13 mouse cellular contexts compared by ENCODE assay signal in the genomic region with DNA sequence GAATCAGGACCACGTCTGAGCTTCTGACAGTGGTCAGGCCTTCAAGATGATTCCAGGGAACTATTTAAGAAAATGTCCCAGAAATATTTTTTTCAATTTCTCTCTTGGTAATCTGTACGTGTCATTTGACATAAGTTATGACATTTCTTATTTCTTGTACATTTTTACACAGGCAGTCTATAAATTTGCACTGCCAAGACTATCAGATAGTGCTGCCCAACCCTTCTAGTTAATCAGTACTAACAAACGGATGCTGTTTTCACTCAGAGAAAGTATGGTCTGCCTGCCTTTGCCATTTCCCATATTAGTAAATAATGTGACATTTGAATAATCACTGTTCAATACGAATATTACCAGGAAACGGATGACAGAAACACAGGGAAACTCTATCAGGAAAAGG. TPM values are rescaled to one million over a fixed set of nuclear protein-coding genes. Genes with fewer than 3 reads are reported as not detected.
DNase-seq lines count a peak whose midpoint lies in the region; ATAC-seq and TF ChIP-seq lines count a peak whose summit lies in the region.
"Had no signal": no experiment of that assay in that cellular context is flagged by ENCODE, and none has a peak within 500 bp of the region (broad histone marks: within the 10 kb centered on the region; RNA-seq: fewer than 3 reads in every experiment).

No protein-coding gene starts in this region.

- DNase-seq in heart, adult 8-10 months (ENCODE audit: low spot score): no peak
- no peak for DNase-seq in CH12.LX (ENCODE audit: extremely low read depth)
- DNase-seq in liver, postnatal 0 days: no peak
- no peak for DNase-seq in B cell, adult 2 months
- DNase-seq: cerebellum, postnatal 10 days; heart, postnatal 4 days; kidney, postnatal 14 days; left cerebral cortex, postnatal 4 days; right cerebral cortex, postnatal 4 days had no signal

- TF ChIP-seq RAD21 in CH12.LX (IDR thresholded peaks at IDR 0.05; ENCODE audit: low read depth, low read length): no peak

- in situ Hi-C loops in CH12.LX (cut with MboI; ENCODE audit: low pct_ligation_motif_present, low pct_unique_long_range_greater_than_20kb, low sequenced_read_pairs): no loop called here

- no peak for TF ChIP-seq POLR2A in CH12.LX (IDR thresholded peaks at IDR 0.05; ENCODE audit: low read depth, low read length)

- no peak for ATAC-seq in heart, embryonic 13.5 days (ENCODE audit: extremely low read depth, insufficient number of reproducible peaks, low FRiP score, low TSS enrichment)
- no peak for ATAC-seq in forebrain, embryonic 13.5 days
- ATAC-seq in liver, postnatal 0 days: no peak
- ATAC-seq in granulocyte monocyte progenitor cell, adult 5-6 weeks (replicated peaks; ENCODE audit: poor library complexity, severe bottlenecking): no peak
- no peak for ATAC-seq in kidney, embryonic 14.5 days (ENCODE audit: low FRiP score, low TSS enrichment)

- no peaks in the 10 kb centered on the region for H3K27me3 ChIP-seq in heart, embryonic 13.5 days (replicated peaks)
- H3K27me3 ChIP-seq in CH12.LX (replicated peaks): no peaks in the 10 kb centered on the region
- no peaks in the 10 kb centered on the region for H3K27me3 ChIP-seq in forebrain, embryonic 13.5 days
- H3K27me3 ChIP-seq in liver, postnatal 0 days (ENCODE audit: insufficient read depth, low read length): no peaks in the 10 kb centered on the region
- H3K27me3 ChIP-seq in kidney, embryonic 14.5 days (ENCODE audit: control insufficient read depth, insufficient read depth, low read length): no peaks in the 10 kb centered on the region

- no peaks in the 10 kb centered on the region for H3K9me3 ChIP-seq in heart, embryonic 13.5 days
- no peaks in the 10 kb centered on the region for H3K9me3 ChIP-seq in CH12.LX (replicated peaks; ENCODE audit: low read length)
- no peaks in the 10 kb centered on the region for H3K9me3 ChIP-seq in forebrain, embryonic 13.5 days (replicated peaks)
- H3K9me3 ChIP-seq in liver, postnatal 0 days (ENCODE audit: low read length): no peaks in the 10 kb centered on the region
- no peaks in the 10 kb centered on the region for H3K9me3 ChIP-seq in kidney, embryonic 14.5 days (ENCODE audit: control insufficient read depth, low read length)

- dilution Hi-C loops in CH12.LX (cut with MboI; ENCODE audit: extremely low pct_ligation_motif_present, extremely low pct_unique_long_range_greater_than_20kb, low sequenced_read_pairs): no loop called here

- TF ChIP-seq CTCF in CH12.LX (conservative IDR thresholded peaks at IDR 0.05 in 1 of 2, IDR thresholded peaks at IDR 0.05 in 1 of 2; ENCODE audit: low read depth in 2 of 2, low read length in 2 of 2): no peak
- TF ChIP-seq CTCF in liver, postnatal 0 days (IDR thresholded peaks at IDR 0.05; ENCODE audit: low read depth): no peak

- H3K9ac ChIP-seq in heart, embryonic 13.5 days: peak overlapping the region; percentile 52
- 0 out of 2 replicates have a peak overlapping the region, but pooled peaks have one; percentile 19 for H3K9ac ChIP-seq in CH12.LX (ENCODE audit: insufficient read depth, low read depth)
- peak overlapping the region; percentile 3; the same call in 1 of the 2 replicates for H3K9ac ChIP-seq in forebrain, embryonic 13.5 days
- H3K9ac ChIP-seq in liver, postnatal 0 days (replicated peaks): peak overlapping the region; percentile 35; the same call in 1 of the 2 replicates
- no peak overlapping the region for H3K9ac ChIP-seq in kidney, embryonic 14.5 days (ENCODE audit: low read depth, low read length)

- TF ChIP-seq EP300 in CH12.LX (IDR thresholded peaks at IDR 0.05; ENCODE audit: low read length): no peak
- TF ChIP-seq EP300 in liver, postnatal 0 days (IDR thresholded peaks at IDR 0.05; ENCODE audit: low read depth): peak; percentile 21; the same call in 1 of the 2 replicates

- no peaks in the 10 kb centered on the region for H3K36me3 ChIP-seq in heart, embryonic 13.5 days
- H3K36me3 ChIP-seq in CH12.LX (replicated peaks in 1 of 2; ENCODE audit: control insufficient read depth in 1 of 2, insufficient read depth in 1 of 2, low read length in 1 of 2): peaks cover 0 to 3% of the 10 kb centered on the region in 2 experiments
- H3K36me3 ChIP-seq in forebrain, embryonic 13.5 days (ENCODE audit: poor library complexity, severe bottlenecking): no peaks in the 10 kb centered on the region
- H3K36me3 ChIP-seq in liver, postnatal 0 days (replicated peaks; ENCODE audit: insufficient read depth, low read length): no peaks in the 10 kb centered on the region
- H3K36me3 ChIP-seq in kidney, embryonic 14.5 days (ENCODE audit: control insufficient read depth, insufficient read depth, low read length): no peaks in the 10 kb centered on the region

- H3K4me2 ChIP-seq in heart, embryonic 13.5 days: peak overlapping the region; percentile 63
- H3K4me2 ChIP-seq in CH12.LX (ENCODE audit: insufficient read depth, low read depth, poor library complexity, severe bottlenecking): peak overlapping the region; percentile 50
- peak overlapping the region; percentile 36 for H3K4me2 ChIP-seq in forebrain, embryonic 13.5 days
- peak overlapping the region; percentile 56 for H3K4me2 ChIP-seq in liver, postnatal 0 days (ENCODE audit: low read depth, low read length)
- H3K4me2 ChIP-seq in kidney, embryonic 14.5 days (replicated peaks; ENCODE audit: low read depth, low read length): no peak overlapping the region

- peaks cover 49% of the 10 kb centered on the region for H3K4me1 ChIP-seq in heart, embryonic 13.5 days
- H3K4me1 ChIP-seq in CH12.LX (ENCODE audit: control insufficient read depth in 1 of 2, insufficient read depth in 2 of 2): peaks cover 4 to 50% of the 10 kb centered on the region in 2 experiments
- H3K4me1 ChIP-seq in forebrain, embryonic 13.5 days: peaks cover 23% of the 10 kb centered on the region
- H3K4me1 ChIP-seq in liver, postnatal 0 days (ENCODE audit: insufficient read depth): peaks cover 27% of the 10 kb centered on the region
- H3K4me1 ChIP-seq in kidney, embryonic 14.5 days (ENCODE audit: control insufficient read depth, insufficient read depth, low read length): peaks cover 8% of the 10 kb centered on the region

- 47% methylated on average over 5 of the region's 5 CpGs for WGBS in heart, embryonic 13.5 days
- 33% methylated on average over 5 of the region's 5 CpGs for WGBS in forebrain, embryonic 13.5 days
- WGBS in liver, postnatal 0 days (ENCODE audit: insufficient replicate concordance): 47% methylated on average over 5 of the region's 5 CpGs
- WGBS in kidney, embryonic 14.5 days: 71% methylated on average over 5 of the region's 5 CpGs

- peak overlapping the region; percentile 28 for H3K4me3 ChIP-seq in heart, embryonic 13.5 days
- H3K4me3 ChIP-seq in CH12.LX (replicated peaks in 1 of 3; ENCODE audit: low read depth in 2 of 3, low read length in 2 of 3, poor library complexity in 1 of 3): no peak overlapping the region
- no peak overlapping the region for H3K4me3 ChIP-seq in forebrain, embryonic 13.5 days
- H3K4me3 ChIP-seq in liver, postnatal 0 days (ENCODE audit: low read depth, low read length): peak overlapping the region; percentile 37
- no peak overlapping the region for H3K4me3 ChIP-seq in kidney, embryonic 14.5 days (ENCODE audit: low read length)

- H3K79me2 ChIP-seq in CH12.LX (replicated peaks; ENCODE audit: control insufficient read depth, extremely low read depth, insufficient read depth, poor library complexity, severe bottlenecking): peaks cover 41% of the 10 kb centered on the region

- H3K27ac ChIP-seq in heart, embryonic 13.5 days (replicated peaks): 0 out of 2 replicates have a peak overlapping the region, but pooled peaks have one; percentile 4
- no peak overlapping the region for H3K27ac ChIP-seq in CH12.LX (ENCODE audit: insufficient read depth, low read depth)
- no peak overlapping the region for H3K27ac ChIP-seq in forebrain, embryonic 13.5 days
- peak overlapping the region; percentile 56 for H3K27ac ChIP-seq in liver, postnatal 0 days (ENCODE audit: low read depth)
- no peak overlapping the region for H3K27ac ChIP-seq in kidney, embryonic 14.5 days (ENCODE audit: low read depth, low read length)

TF ChIP-seq in CH12.LX, 34 proteins besides CTCF, POLR2A, EP300 and RAD21 (continues in another document):
- TF ChIP-seq CHD2 (IDR thresholded peaks at IDR 0.05; ENCODE audit: low read length) (no peak), POLR2AphosphoS2 (IDR thresholded peaks at IDR 0.05; ENCODE audit: low read depth, low read length) (no peak), TBP (conservative IDR thresholded peaks at IDR 0.05; ENCODE audit: low read depth, low read length) (no peak), MAZ (IDR thresholded peaks at IDR 0.05; ENCODE audit: low read depth, low read length) (no peak), KAT2A (IDR thresholded peaks at IDR 0.05; ENCODE audit: insufficient replicate concordance, low read length) (no peak), IRF4 (IDR thresholded peaks at IDR 0.05; ENCODE audit: low read depth, low read length) (no peak), NELFE (IDR thresholded peaks at IDR 0.05; ENCODE audit: low read depth, low read length) (no peak), TCF12 (IDR thresholded peaks at IDR 0.05; ENCODE audit: low read depth, low read length) (no peak)

RNA-seq across cellular contexts. Expression of gene Clcn3, which starts 30.3 kb away (rescaled TPM):
- polyA plus RNA-seq in heart, embryonic 13.5 days (2015; fragmentation: Nextera tagmentation; extraction: Ambion mirVana): 19.6 and 21.2 TPM in 2 replicates
- total RNA-seq in heart, adult 8-10 months (2022): 10 to 100 TPM; 31.9 to 36.9 (median 36.6) TPM
- total RNA-seq in CH12.LX (2012; rRNA removed) (23.3 and 29.2 TPM in 2 replicates), CH12.LX (2014; rRNA removed) (37.3 and 39.3 TPM in 2 replicates)
- polyA plus RNA-seq in CH12.LX (2012; ENCODE audit: insufficient read length, low read depth): 18.7 and 21.9 TPM in 2 replicates
- polyA plus RNA-seq in forebrain, embryonic 13.5 days (2015; fragmentation: Nextera tagmentation; extraction: Ambion mirVana): 48.7 and 53.2 TPM in 2 replicates
- 22.9 and 23.3 TPM in 2 replicates for polyA plus RNA-seq in liver, postnatal 0 days (2015; fragmentation: Nextera tagmentation; extraction: Ambion mirVana)
- 14.8 and 19.5 TPM in 2 replicates for total RNA-seq in granulocyte monocyte progenitor cell, adult 5-6 weeks (2014; fragmentation: Nextera tagmentation)
- total RNA-seq in granulocyte monocyte progenitor cell, adult 5-6 weeks (2017): 26.7 and 28.8 TPM in 2 replicates
- 16.7 and 24.8 TPM in 2 replicates for polyA plus RNA-seq in kidney, embryonic 14.5 days (2014; fragmentation: Nextera tagmentation; extraction: Ambion mirVana)

RNA-seq across cellular contexts. Expression of gene Nek1, which starts 40.2 kb away (rescaled TPM):
- polyA plus RNA-seq in heart, embryonic 13.5 days (2015; fragmentation: Nextera tagmentation; extraction: Ambion mirVana): 10.6 and 11.6 TPM in 2 replicates
- total RNA-seq in heart, adult 8-10 months (2022): 10 to 100 TPM in 1 of 4 experiments, 1 to 10 TPM in 3; 9.6 to 10.0 (median 9.8) TPM
- total RNA-seq in CH12.LX (2012; rRNA removed) (6.5 and 7.7 TPM in 2 replicates), CH12.LX (2014; rRNA removed) (8.2 and 9.2 TPM in 2 replicates)
- polyA plus RNA-seq in CH12.LX (2012; ENCODE audit: insufficient read length, low read depth): 9.1 TPM in 2 replicates
- polyA plus RNA-seq in forebrain, embryonic 13.5 days (2015; fragmentation: Nextera tagmentation; extraction: Ambion mirVana): 18.3 and 23.4 TPM in 2 replicates
- 3.4 and 4.4 TPM in 2 replicates for polyA plus RNA-seq in liver, postnatal 0 days (2015; fragmentation: Nextera tagmentation; extraction: Ambion mirVana)
- total RNA-seq in granulocyte monocyte progenitor cell, adult 5-6 weeks (2014; fragmentation: Nextera tagmentation): 15.3 and 18.1 TPM in 2 replicates
- total RNA-seq in granulocyte monocyte progenitor cell, adult 5-6 weeks (2017): 19.3 and 19.6 TPM in 2 replicates
- 15.0 and 24.9 TPM in 2 replicates for polyA plus RNA-seq in kidney, embryonic 14.5 days (2014; fragmentation: Nextera tagmentation; extraction: Ambion mirVana)

Comparison
In these comparisons a context has a peak if more than half of its experiments do, and no peak if none do; other contexts are left out.
1. H3K27ac ChIP-seq: peak in heart, embryonic 13.5 days (single experiment) and liver, postnatal 0 days (single experiment); none in CH12.LX (single experiment), forebrain, embryonic 13.5 days (single experiment) and kidney, embryonic 14.5 days (single experiment).
2. H3K4me3 ChIP-seq: peak in heart, embryonic 13.5 days (single experiment) and liver, postnatal 0 days (single experiment); none in CH12.LX (0 of 3), forebrain, embryonic 13.5 days (single experiment) and kidney, embryonic 14.5 days (single experiment).